Mouse (Mus musculus) ES-Bruce4 (cell line): ENCODE results near the gene Zfp637.

Source experiments
- CTCF ChIP-seq: IDR thresholded peaks from one replicate; pipeline ENCODE4 v1.8.1; 2011; ENCODE audit warnings: low read depth, low read length
- POLR2A ChIP-seq: IDR thresholded peaks from one replicate; pipeline ENCODE4 v1.8.1; 2011; ENCODE audit warnings: low read length; ENCODE audit not compliant: insufficient read depth

DNA sequence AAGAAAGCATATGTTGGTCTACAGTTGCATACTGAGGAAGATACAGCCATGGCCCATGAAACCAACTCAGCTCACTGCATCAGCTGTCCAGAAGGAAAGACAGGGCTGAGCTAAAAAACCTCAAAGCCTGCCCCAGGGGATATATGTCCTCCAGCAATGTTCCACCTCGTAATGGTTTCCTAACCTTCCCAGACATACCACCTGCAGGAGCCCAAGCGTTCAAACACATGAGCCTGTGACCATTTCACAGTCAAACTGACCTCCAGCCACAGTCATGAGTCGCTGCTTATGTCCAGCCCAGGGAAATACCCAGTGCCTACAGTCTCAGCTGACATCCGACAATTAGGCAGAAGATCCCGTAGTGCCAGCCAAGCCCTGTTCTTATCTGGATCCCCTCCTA is 7.6 kb downstream of the Zfp637 start:
- TF ChIP-seq CTCF (no peak), POLR2A (no peak)
